Mouse (Mus musculus) heart, adult 2 months (tissue): Measurements from ENCODE around the gene Tlx2.

ENCODE experiments used
- CTCF ChIP-seq: fragments of 200-600 bp; IDR thresholded peaks from 2 replicates; pipeline ENCODE4 v1.8.1; 2022; ENCODE audit warnings: antibody characterized with exemption, mild to moderate bottlenecking, moderate library complexity
- EP300 ChIP-seq: fragments of 200-500 bp; IDR thresholded peaks from 2 replicates; pipeline ENCODE4 v1.6.1; 2011; ENCODE audit warnings: low read depth, low read length, control low read depth; ENCODE audit not compliant: insufficient read depth
- POLR2A ChIP-seq: fragments of 200-500 bp; IDR thresholded peaks from 2 replicates; pipeline ENCODE4 v1.6.1; 2011; ENCODE audit warnings: mild to moderate bottlenecking, low read depth, low read length, control low read depth; ENCODE audit not compliant: insufficient read depth

DNA sequence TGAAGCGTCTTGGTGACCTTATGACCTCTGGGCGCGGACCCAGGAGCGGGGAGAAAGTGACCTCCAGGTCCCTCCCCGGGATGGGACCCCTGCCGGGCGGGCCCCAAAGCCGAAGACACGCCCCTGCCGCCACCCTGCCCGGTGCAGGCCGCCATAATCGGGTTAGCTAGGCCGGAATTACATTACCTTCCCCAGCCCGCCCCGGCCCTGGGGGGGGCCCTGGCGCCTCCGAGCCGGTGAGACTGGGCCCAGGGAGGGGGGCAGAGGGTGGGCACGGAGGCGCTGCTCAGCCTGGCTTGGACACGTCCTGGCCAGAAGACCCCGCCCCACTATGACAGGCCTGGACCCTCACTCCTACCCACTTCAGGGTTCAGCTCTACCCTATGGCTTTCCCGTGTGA is 1.1 kb upstream of the Tlx2 start:
- TF ChIP-seq POLR2A (no peak), CTCF (no peak), EP300 (no peak)
